Mouse (Mus musculus) ES-E14 (cell line): ENCODE results near the gene Dcpp2. TPM values are rescaled to one million over a fixed set of nuclear protein-coding genes. Genes with fewer than 3 reads are reported as not detected.
"Not testable (repeated sequence)": the region's sequence is repeated elsewhere in the genome, so short reads cannot be mapped to it uniquely, and the experiment has no call there.

Experiments
- DNase-seq: peaks from one replicate; pipeline ENCODE4 v3.0.0-alpha.2; 2013; ENCODE audit warnings: low read depth, low spot score
- H3K27ac ChIP-seq: 2 replicates; pipeline ENCODE4 v1.5.1; 2012; ENCODE audit warnings: low read depth, mild to moderate bottlenecking, low read length, moderate library complexity, mixed read lengths; ENCODE audit not compliant: poor library complexity, insufficient read depth, severe bottlenecking
- H3K36me3 ChIP-seq: 2 replicates; pipeline ENCODE4 v1.6.1; 2012; ENCODE audit warnings: mild to moderate bottlenecking, low read length, moderate library complexity, mixed read lengths; ENCODE audit not compliant: control insufficient read depth, poor library complexity, insufficient read depth, severe bottlenecking
- H3K4me1 ChIP-seq, 2 experiments: fragments of 150-350 bp in 1 of 2; sonication (generic) in 1 of 2; 2 replicates each; pipeline ENCODE4 v1.6.1; 2012; ENCODE audit warnings: low read length in 2 of 2, mild to moderate bottlenecking in 1 of 2, mixed read lengths in 1 of 2; ENCODE audit not compliant: control insufficient read depth in 2 of 2, insufficient read depth in 2 of 2, poor library complexity in 1 of 2
- H3K4me3 ChIP-seq, 2 experiments: fragments of 150-350 bp in 1 of 2; sonication (generic) in 1 of 2; 2 replicates each; pipeline ENCODE4 v1.5.1; 2012; ENCODE audit warnings: low read length in 2 of 2, low read depth in 1 of 2, mild to moderate bottlenecking in 1 of 2, mixed read lengths in 1 of 2; ENCODE audit not compliant: insufficient read depth in 1 of 2, poor library complexity in 1 of 2, severe bottlenecking in 1 of 2
- H3K9ac ChIP-seq: 2 replicates; pipeline ENCODE4 v1.6.1; 2012; ENCODE audit warnings: low read depth, mild to moderate bottlenecking, low read length, mixed read lengths; ENCODE audit not compliant: poor library complexity, insufficient read depth, severe bottlenecking
- H3K9me3 ChIP-seq: fragments of 150-350 bp; sonication (generic); 2 replicates; pipeline ENCODE4 v1.6.1; 2012; ENCODE audit warnings: low read depth, mild to moderate bottlenecking, low read length; ENCODE audit not compliant: control insufficient read depth, insufficient read depth
- CHD2 ChIP-seq: IDR thresholded peaks from 2 replicates; pipeline ENCODE4 v1.6.1; 2014; ENCODE audit warnings: mild to moderate bottlenecking, low read depth, low read length, inconsistent platforms
- HCFC1 ChIP-seq: IDR thresholded peaks from 2 replicates; pipeline ENCODE4 v1.6.1; 2012; ENCODE audit warnings: low read length, inconsistent platforms, borderline replicate concordance; ENCODE audit not compliant: insufficient read depth
- MAFK ChIP-seq: IDR thresholded peaks from 2 replicates; pipeline ENCODE4 v1.6.1; 2014; ENCODE audit warnings: mild to moderate bottlenecking, low read depth, low read length, inconsistent platforms; ENCODE audit not compliant: insufficient read depth
- ZC3H11A ChIP-seq: IDR thresholded peaks from 2 replicates; pipeline ENCODE4 v1.6.1; 2012; ENCODE audit warnings: low read depth, mild to moderate bottlenecking, inconsistent platforms, low read length, borderline replicate concordance
- ZNF384 ChIP-seq: IDR thresholded peaks from 2 replicates; pipeline ENCODE4 v1.6.1; 2012; ENCODE audit warnings: low read depth, low read length, inconsistent platforms
- in situ Hi-C, 2 experiments: fragments of 600-800 bp; cut with MboI; formaldehyde crosslinking; loops; one replicate each; pipeline ENCODE4 v1.15.1; 2025; ENCODE audit warnings: low sequenced_read_pairs in 2 of 2, inconsistent platforms in 1 of 2; ENCODE audit not compliant: unreplicated experiment in 2 of 2
- total RNA-seq: library from RNA; depleted of rRNA; stranded (reverse); fragments of 300-350 nt; gene quantifications from 2 replicates; pipeline ENCODE4 v1.2.3, GENCODE M21; 2012; rRNA removed

Dcpp2 gene
- not detected in 2 replicates for total RNA-seq

DNA sequence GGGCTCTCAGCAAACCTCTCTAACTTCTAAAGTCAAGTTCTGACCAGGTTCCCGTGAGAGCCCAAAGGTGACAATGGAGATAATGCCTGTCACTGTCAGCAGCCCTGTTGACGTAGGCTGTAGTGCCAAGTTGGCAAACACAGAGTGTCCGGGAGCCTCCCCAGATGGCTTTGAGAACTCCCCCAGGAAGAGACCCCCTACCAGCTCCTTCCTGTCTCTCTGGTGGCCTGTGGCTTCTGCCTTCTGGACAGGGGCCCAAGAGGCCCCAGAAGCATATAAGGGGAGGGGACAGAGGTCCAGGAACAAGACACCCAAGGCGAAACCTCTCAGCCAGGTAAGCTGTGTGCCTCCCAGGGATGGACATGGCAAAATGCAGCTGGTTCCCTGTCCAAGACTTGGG is at the start of gene Dcpp2, which contains the start of gene Dcpp1:
Gene Dcpp2, plus strand, starts transcription at position 305 of the 400 bp plus-strand sequence.
Gene Dcpp1, plus strand, starts transcription at position 301 of the 400 bp plus-strand sequence.
- H3K27ac ChIP-seq, in situ Hi-C loops, DNase-seq, H3K36me3 ChIP-seq, H3K9me3 ChIP-seq, H3K9ac ChIP-seq, H3K4me1 ChIP-seq, H3K4me3 ChIP-seq: not testable (repeated sequence)

GRCm38 (mm10) chr17:23831201-23831600 is 49.5 kb upstream of the Dcpp2 start:
- no peak overlapping the region for H3K27ac ChIP-seq
- TF ChIP-seq MAFK, result no peak
- TF ChIP-seq ZC3H11A, result no peak
- no peak for TF ChIP-seq CHD2
- no peak for TF ChIP-seq ZNF384
- TF ChIP-seq HCFC1, result no peak

DNA sequence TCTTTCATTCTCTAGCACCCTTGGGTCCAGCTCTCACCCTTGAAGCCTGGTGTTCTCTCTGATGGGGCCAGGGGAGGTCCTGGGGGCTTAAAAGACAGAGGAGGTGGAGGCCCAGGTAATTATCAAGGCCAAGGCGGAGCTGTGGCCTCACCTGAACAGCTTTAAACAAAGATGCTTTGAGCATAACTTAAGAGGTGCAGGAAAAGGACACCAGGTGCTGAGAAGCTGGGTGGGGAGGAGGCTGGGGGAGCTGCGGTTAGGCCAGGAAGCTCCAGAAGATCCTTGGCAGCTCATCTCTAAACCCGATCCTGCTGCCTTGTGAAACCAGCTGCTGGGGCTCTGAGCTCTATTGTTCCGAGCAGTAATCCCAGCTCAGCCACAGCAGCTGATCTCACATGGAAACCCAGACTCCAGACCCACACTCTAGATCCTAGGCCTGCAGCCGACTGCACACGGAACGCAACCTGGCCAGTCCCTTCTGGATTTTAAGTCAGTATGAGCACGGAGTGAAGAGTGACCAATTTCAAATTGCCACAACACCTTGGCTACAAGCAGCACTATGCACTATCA is 44.6 kb upstream of the Dcpp2 start, which contains the start of gene Prss33:
Gene Prss33, minus strand, starts transcription at position 51 of the 570 bp plus-strand sequence.
- TF ChIP-seq CHD2 (no peak), ZNF384 (no peak), MAFK (no peak), ZC3H11A (no peak), HCFC1 (no peak)
- H3K4me1 ChIP-seq, result peaks cover 0 to 15% of the 10 kb centered on the region in 2 experiments; a peak in 1 of 4 replicates
- H3K9me3 ChIP-seq, result no peaks in the 10 kb centered on the region
- H3K9ac ChIP-seq, result peak within 1 kb of the TSS; percentile 39; the same call in 1 of the 2 replicates
- no peak for DNase-seq
- in situ Hi-C loops, result no loop called here
- H3K27ac ChIP-seq, result no peak within 1 kb of the TSS
- no peaks in the 10 kb centered on the region for H3K36me3 ChIP-seq
- H3K4me3 ChIP-seq, result peak within 1 kb of the TSS in 1 of 2 experiments; percentile 44; a peak in 2 of 4 replicates

More at GRCm38 (mm10) chr17:23831201-23831600, 49.5 kb upstream of the Dcpp2 start:
- in situ Hi-C loops, result no loop called here
- Histone ChIP-seq H3K9ac (no peak overlapping the region), H3K4me3 (no peak overlapping the region), H3K4me1 (peaks cover 0 to 15% of the 10 kb centered on the region in 2 experiments; a peak in 2 of 4 replicates), H3K36me3 (peaks cover 7% of the 10 kb centered on the region), H3K9me3 (no peaks in the 10 kb centered on the region)
- DNase-seq, result no peak

DNA sequence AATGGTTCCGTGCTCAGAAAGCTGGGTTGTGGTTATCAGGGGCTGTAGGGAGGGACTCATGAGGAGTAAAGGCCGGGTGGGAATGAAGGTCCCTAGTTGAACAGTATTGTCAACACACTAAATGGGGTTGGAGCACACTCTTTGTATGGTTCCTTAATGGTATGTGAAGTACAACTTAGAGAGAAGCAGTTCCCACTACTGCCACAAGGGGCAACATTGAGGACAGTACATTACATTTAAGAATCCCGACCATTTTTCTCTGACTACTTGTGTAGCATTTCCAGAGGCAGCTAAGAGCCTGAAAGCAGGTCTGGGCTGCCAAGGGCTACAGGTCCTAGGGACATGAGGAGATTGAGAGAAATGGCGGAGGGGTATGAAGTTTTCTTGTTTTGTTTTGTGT is 39.5 kb upstream of the Dcpp2 start:
- Histone ChIP-seq H3K4me3 (no peak overlapping the region), H3K36me3 (no peaks in the 10 kb centered on the region), H3K4me1 (no peaks in the 10 kb centered on the region; a peak in 1 of 4 replicates), H3K9ac (no peak overlapping the region), H3K9me3 (no peaks in the 10 kb centered on the region), H3K27ac (no peak overlapping the region)
- TF ChIP-seq CHD2, result no peak
- no peak for DNase-seq
- in situ Hi-C loops, result no loop called here

GRCm38 (mm10) chr17:23843141-23843811 is 37.4 kb upstream of the Dcpp2 start:
- Histone ChIP-seq H3K36me3 (no peaks in the 10 kb centered on the region), H3K9ac (peak overlapping the region; percentile 78), H3K27ac (0 out of 2 replicates have a peak overlapping the region, but pooled peaks have one; percentile 6), H3K4me3 (peak overlapping the region; percentile 61 to 74), H3K9me3 (no peaks in the 10 kb centered on the region), H3K4me1 (no peaks in the 10 kb centered on the region; a peak in 1 of 4 replicates)
- no peak for TF ChIP-seq ZC3H11A
- TF ChIP-seq HCFC1, result no peak
- no peak for TF ChIP-seq MAFK
- TF ChIP-seq CHD2, result no peak
- no peak for TF ChIP-seq ZNF384
- in situ Hi-C loops, result no loop called here
- peak; percentile 78 for DNase-seq
